Mouse (Mus musculus) heart, adult 2 months (tissue): ENCODE results near the gene Ndufs6.

Experiments
- CTCF ChIP-seq: fragments of 200-600 bp; IDR thresholded peaks from 2 replicates; pipeline ENCODE4 v1.8.1; 2022; ENCODE audit warnings: antibody characterized with exemption, mild to moderate bottlenecking, moderate library complexity
- POLR2A ChIP-seq: fragments of 200-500 bp; IDR thresholded peaks from 2 replicates; pipeline ENCODE4 v1.6.1; 2011; ENCODE audit warnings: mild to moderate bottlenecking, low read depth, low read length, control low read depth; ENCODE audit not compliant: insufficient read depth

- TF ChIP-seq CTCF (no peak), POLR2A (no peak)
Measured at GRCm38 (mm10) chr13:73357106-73357505, 28.8 kb upstream of the Ndufs6 start.
